Mouse (Mus musculus): ENCODE results near the gene Olfml3. TPM values are rescaled to one million over a fixed set of nuclear protein-coding genes. Genes with fewer than 3 reads are reported as not detected.

Olfml3 gene
- polyA plus RNA-seq, 1 experiment, result 15.3 TPM

GRCm38 (mm10) chr3:103779183-103779582 is 41.4 kb upstream of the Olfml3 start:
- H3K4me2 ChIP-seq (ENCODE audit: low read depth), result no peak overlapping the region
- no peak overlapping the region for H3K4me3 ChIP-seq
- H3K79me2 ChIP-seq (ENCODE audit: control insufficient read depth, insufficient read depth), result peaks cover 89% of the 10 kb centered on the region
- TF ChIP-seq POLR2AphosphoS2 (IDR thresholded peaks at IDR 0.05; ENCODE audit: insufficient read length, low read depth) (no peak), POLR2A (IDR thresholded peaks at IDR 0.05; ENCODE audit: insufficient read length, low read depth) (no peak), REST (IDR thresholded peaks at IDR 0.05; ENCODE audit: insufficient read depth, insufficient read length) (no peak), TCF12 (IDR thresholded peaks at IDR 0.05; ENCODE audit: insufficient read depth, poor library complexity, severe bottlenecking) (no peak), MYOD1 (IDR thresholded peaks at IDR 0.05; ENCODE audit: control insufficient read depth in 1 of 3, insufficient read length in 2 of 3, low read depth in 2 of 3) (no peak)
- no peaks in the 10 kb centered on the region for H3K27me3 ChIP-seq (ENCODE audit: control insufficient read depth, insufficient read depth, insufficient read length)
- H3K36me3 ChIP-seq (ENCODE audit: control insufficient read depth, insufficient read depth), result peaks cover 24% of the 10 kb centered on the region
- no peak overlapping the region for H3ac ChIP-seq (ENCODE audit: control insufficient read depth, insufficient read length)

GRCm38 (mm10) chr3:103778660-103779059 is 40.9 kb upstream of the Olfml3 start:
- TF ChIP-seq POLR2AphosphoS2 (IDR thresholded peaks at IDR 0.05; ENCODE audit: insufficient read length, low read depth) (no peak), POLR2A (IDR thresholded peaks at IDR 0.05; ENCODE audit: insufficient read length, low read depth) (no peak), CEBPB (IDR thresholded peaks at IDR 0.05; ENCODE audit: insufficient read depth, poor library complexity, severe bottlenecking) (no peak), SRF (IDR thresholded peaks at IDR 0.05; ENCODE audit: control insufficient read depth, insufficient read length, low read depth) (no peak), E2F4 (IDR thresholded peaks at IDR 0.05; ENCODE audit: insufficient read depth) (no peak), TCF12 (IDR thresholded peaks at IDR 0.05; ENCODE audit: insufficient read depth, poor library complexity, severe bottlenecking) (no peak)
- Histone ChIP-seq H3K79me2 (ENCODE audit: control insufficient read depth, insufficient read depth) (peaks cover 84% of the 10 kb centered on the region), H3ac (ENCODE audit: control insufficient read depth, insufficient read length) (no peak overlapping the region), H3K36me3 (ENCODE audit: control insufficient read depth, insufficient read depth) (peaks cover 24% of the 10 kb centered on the region), H3K4me2 (ENCODE audit: low read depth) (no peak overlapping the region), H3K4me3 (no peak overlapping the region), H3K27me3 (ENCODE audit: control insufficient read depth, insufficient read depth, insufficient read length) (no peaks in the 10 kb centered on the region)

GRCm38 (mm10) chr3:103777940-103778339 is 40.1 kb upstream of the Olfml3 start:
- Histone ChIP-seq H3K27me3 (ENCODE audit: control insufficient read depth, insufficient read depth, insufficient read length) (no peaks in the 10 kb centered on the region), H3K36me3 (ENCODE audit: control insufficient read depth, insufficient read depth) (peaks cover 29% of the 10 kb centered on the region), H3K79me2 (ENCODE audit: control insufficient read depth, insufficient read depth) (peaks cover 83% of the 10 kb centered on the region), H3K4me2 (ENCODE audit: low read depth) (no peak overlapping the region), H3ac (ENCODE audit: control insufficient read depth, insufficient read length) (no peak overlapping the region), H3K4me3 (no peak overlapping the region)
- TF ChIP-seq MYOD1 (IDR thresholded peaks at IDR 0.05; ENCODE audit: control insufficient read depth in 1 of 3, insufficient read length in 2 of 3, low read depth in 2 of 3) (no peak), POLR2AphosphoS2 (IDR thresholded peaks at IDR 0.05; ENCODE audit: insufficient read length, low read depth) (no peak), TCF12 (IDR thresholded peaks at IDR 0.05; ENCODE audit: insufficient read depth, poor library complexity, severe bottlenecking) (no peak), SRF (IDR thresholded peaks at IDR 0.05; ENCODE audit: control insufficient read depth, insufficient read length, low read depth) (no peak), USF1 (IDR thresholded peaks at IDR 0.05; ENCODE audit: low read depth) (no peak), POLR2A (IDR thresholded peaks at IDR 0.05; ENCODE audit: insufficient read length, low read depth) (no peak), E2F4 (IDR thresholded peaks at IDR 0.05; ENCODE audit: insufficient read depth) (no peak), MYOG (IDR thresholded peaks at IDR 0.05; ENCODE audit: control insufficient read depth in 1 of 3, insufficient read depth in 1 of 3, insufficient read length in 2 of 3, low read depth in 2 of 3) (no peak), CEBPB (IDR thresholded peaks at IDR 0.05; ENCODE audit: insufficient read depth, poor library complexity, severe bottlenecking) (no peak), TCF3 (IDR thresholded peaks at IDR 0.05; ENCODE audit: insufficient read length, low read depth) (no peak), MAX (IDR thresholded peaks at IDR 0.05; ENCODE audit: low read depth) (no peak), REST (IDR thresholded peaks at IDR 0.05; ENCODE audit: insufficient read depth, insufficient read length) (no peak)

- Histone ChIP-seq H3K4me3 (no peak overlapping the region), H3K27me3 (ENCODE audit: control insufficient read depth, insufficient read depth, insufficient read length) (no peaks in the 10 kb centered on the region), H3K4me2 (ENCODE audit: low read depth) (no peak overlapping the region), H3K79me2 (ENCODE audit: control insufficient read depth, insufficient read depth) (peaks cover 67% of the 10 kb centered on the region), H3ac (ENCODE audit: control insufficient read depth, insufficient read length) (no peak overlapping the region), H3K36me3 (ENCODE audit: control insufficient read depth, insufficient read depth) (peaks cover 45% of the 10 kb centered on the region)
- TF ChIP-seq MYOD1 (IDR thresholded peaks at IDR 0.05; ENCODE audit: control insufficient read depth in 1 of 3, insufficient read length in 2 of 3, low read depth in 2 of 3), result no peak
These were observed 36.2 kb upstream of the Olfml3 start for GRCm38 (mm10) chr3:103774009-103774408.

- no peak for TF ChIP-seq POLR2AphosphoS2 (IDR thresholded peaks at IDR 0.05; ENCODE audit: insufficient read length, low read depth)
- no peak for TF ChIP-seq MYOG (IDR thresholded peaks at IDR 0.05; ENCODE audit: control insufficient read depth in 1 of 3, insufficient read depth in 1 of 3, insufficient read length in 2 of 3, low read depth in 2 of 3)
- TF ChIP-seq E2F4 (IDR thresholded peaks at IDR 0.05; ENCODE audit: insufficient read depth), result no peak
- TF ChIP-seq TCF3 (IDR thresholded peaks at IDR 0.05; ENCODE audit: insufficient read length, low read depth), result no peak
- no peak for TF ChIP-seq TCF12 (IDR thresholded peaks at IDR 0.05; ENCODE audit: insufficient read depth, poor library complexity, severe bottlenecking)
- no peak for TF ChIP-seq REST (IDR thresholded peaks at IDR 0.05; ENCODE audit: insufficient read depth, insufficient read length)
- TF ChIP-seq MAX (IDR thresholded peaks at IDR 0.05; ENCODE audit: low read depth), result no peak
- no peak for TF ChIP-seq CEBPB (IDR thresholded peaks at IDR 0.05; ENCODE audit: insufficient read depth, poor library complexity, severe bottlenecking)
- TF ChIP-seq SRF (IDR thresholded peaks at IDR 0.05; ENCODE audit: control insufficient read depth, insufficient read length, low read depth), result no peak
- no peak for TF ChIP-seq POLR2A (IDR thresholded peaks at IDR 0.05; ENCODE audit: insufficient read length, low read depth)
- no peak for TF ChIP-seq USF1 (IDR thresholded peaks at IDR 0.05; ENCODE audit: low read depth)
- no peak for TF ChIP-seq MYOD1 (IDR thresholded peaks at IDR 0.05; ENCODE audit: control insufficient read depth in 1 of 3, insufficient read length in 2 of 3, low read depth in 2 of 3)
- Histone ChIP-seq H3K4me3 (no peak overlapping the region), H3ac (ENCODE audit: control insufficient read depth, insufficient read length) (no peak overlapping the region), H3K4me2 (ENCODE audit: low read depth) (no peak overlapping the region), H3K27me3 (ENCODE audit: control insufficient read depth, insufficient read depth, insufficient read length) (no peaks in the 10 kb centered on the region), H3K36me3 (ENCODE audit: control insufficient read depth, insufficient read depth) (peaks cover 48% of the 10 kb centered on the region), H3K79me2 (ENCODE audit: control insufficient read depth, insufficient read depth) (peaks cover 62% of the 10 kb centered on the region)
These were observed 35.7 kb upstream of the Olfml3 start for GRCm38 (mm10) chr3:103773508-103773907.
